Mouse (Mus musculus) frontal cortex, postnatal 10 days (tissue): ENCODE data around the gene Mcts1.

Source experiments
- DNase-seq, 2 experiments: peaks; one replicate each; pipeline ENCODE4 v3.0.0; 2022; ENCODE audit warnings: low spot score in 2 of 2, mixed read lengths in 1 of 2

Gene Mcts1

DNA sequence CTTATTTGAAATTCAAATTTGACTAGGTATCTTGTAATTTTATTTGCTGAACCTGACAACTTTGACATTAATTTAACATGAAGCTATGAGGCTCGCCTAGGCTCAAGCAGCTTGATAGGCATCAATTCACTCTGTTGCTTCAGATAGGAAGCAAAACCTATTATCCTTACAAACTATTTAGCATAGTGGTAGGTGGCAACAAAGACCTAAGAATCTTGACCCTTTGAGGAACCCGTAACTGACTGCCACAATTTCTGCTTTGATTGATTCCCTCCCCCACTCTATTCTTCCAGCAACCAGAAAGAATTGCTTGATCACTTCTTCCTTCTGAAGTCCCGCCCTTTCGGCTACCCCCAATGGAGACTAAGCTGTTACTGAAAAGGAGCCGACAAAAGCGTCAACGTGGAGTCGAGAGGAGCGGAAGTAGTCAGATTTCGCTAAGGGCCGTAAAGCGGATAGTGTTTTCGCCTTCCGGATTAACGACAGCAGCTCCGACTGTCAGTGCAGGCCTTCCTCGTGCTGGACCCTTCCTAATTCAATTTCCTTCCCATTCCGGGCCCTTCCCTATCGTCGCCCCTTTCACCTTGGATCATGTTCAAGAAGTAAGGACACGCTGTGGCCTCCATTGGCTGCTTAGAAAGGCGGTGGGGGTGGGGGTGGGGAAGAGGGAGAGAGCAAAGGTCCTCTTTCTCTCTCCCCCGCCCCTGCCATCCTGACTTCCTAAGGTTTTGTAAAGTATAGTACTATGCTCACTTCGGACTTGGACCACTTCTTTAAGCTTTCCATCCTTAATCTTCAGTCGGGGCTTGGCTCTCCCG is at the start of gene Mcts1:
Mcts1 (plus strand) TSS at position 402 of the 818 bp plus-strand sequence.
- peak; percentile 70 to 76 for DNase-seq

DNA sequence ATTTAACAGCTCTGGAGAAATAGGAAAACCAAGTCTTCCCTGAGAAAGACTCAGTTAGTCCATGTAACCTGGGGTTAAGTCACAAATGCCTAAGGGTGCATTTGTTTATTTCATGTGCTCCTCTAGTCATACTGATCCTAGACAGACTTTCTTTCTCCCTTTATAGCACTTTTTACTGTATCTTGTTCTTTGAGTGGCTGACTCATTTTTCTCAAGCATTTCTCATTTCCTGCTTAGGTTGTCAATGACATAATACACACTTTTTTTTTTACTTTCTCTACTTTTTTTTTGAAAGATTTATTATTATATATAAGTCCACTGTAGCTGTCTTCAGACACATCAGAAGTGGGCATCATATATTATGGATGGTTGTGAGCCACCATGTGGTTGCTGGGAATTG is 47.1 kb upstream of the Mcts1 start:
- DNase-seq, result no peak

- DNase-seq, result peak; percentile 7 to 13
Measured at GRCm38 (mm10) chrX:38563941-38564541, 36.3 kb upstream of the Mcts1 start.

DNA sequence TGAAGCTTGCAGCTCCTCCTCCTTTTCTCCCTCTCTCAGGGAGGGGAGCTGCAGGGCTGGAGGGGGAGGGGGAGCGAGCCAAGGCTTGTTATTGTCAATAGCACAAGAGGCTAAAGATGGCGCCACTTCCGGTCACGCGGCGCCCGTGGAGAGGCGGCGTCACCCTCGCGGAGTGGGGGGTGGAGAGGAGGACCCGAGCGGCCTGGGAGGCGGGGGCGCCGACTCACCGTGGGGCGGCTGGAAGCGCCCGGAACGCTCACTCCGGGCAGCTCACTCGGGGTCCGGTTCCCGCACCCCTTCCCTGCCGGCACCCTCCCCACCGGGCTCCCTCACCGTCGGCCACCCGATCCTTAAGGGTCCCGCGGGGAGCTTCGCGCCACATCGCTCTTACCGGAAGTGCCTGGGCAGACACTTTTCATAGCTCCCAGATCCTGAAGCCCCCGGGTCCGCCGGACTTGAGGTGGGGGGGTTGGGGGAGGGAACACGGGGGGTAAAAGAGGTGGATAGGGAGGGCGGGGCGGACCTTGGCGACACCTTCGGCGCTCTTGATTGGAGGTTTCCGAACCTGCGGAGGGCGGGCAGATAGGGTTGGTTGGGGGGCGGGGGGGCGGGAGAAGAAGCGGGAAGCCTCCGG is 35.7 kb upstream of the Mcts1 start:
- peak; percentile 84 to 86 for DNase-seq

GRCm38 (mm10) chrX:38565176-38565542 is 35.2 kb upstream of the Mcts1 start:
- no peak for DNase-seq

GRCm38 (mm10) chrX:38566521-38567205 is 33.7 kb upstream of the Mcts1 start:
- no peak for DNase-seq

- no peak for DNase-seq
Measured at GRCm38 (mm10) chrX:38576078-38576477, 24.3 kb upstream of the Mcts1 start, which contains the start of gene Cul4b. Cul4b (minus strand) TSS chrX:38576196.

- DNase-seq, result no peak
Measured at GRCm38 (mm10) chrX:38581140-38581539, 19.2 kb upstream of the Mcts1 start.

GRCm38 (mm10) chrX:38583261-38583660 is 17.1 kb upstream of the Mcts1 start:
- no peak for DNase-seq

- DNase-seq, result no peak
Measured at GRCm38 (mm10) chrX:38589827-38590226, 10.6 kb upstream of the Mcts1 start.

GRCm38 (mm10) chrX:38591749-38592148 is 8.6 kb upstream of the Mcts1 start:
- no peak for DNase-seq

DNA sequence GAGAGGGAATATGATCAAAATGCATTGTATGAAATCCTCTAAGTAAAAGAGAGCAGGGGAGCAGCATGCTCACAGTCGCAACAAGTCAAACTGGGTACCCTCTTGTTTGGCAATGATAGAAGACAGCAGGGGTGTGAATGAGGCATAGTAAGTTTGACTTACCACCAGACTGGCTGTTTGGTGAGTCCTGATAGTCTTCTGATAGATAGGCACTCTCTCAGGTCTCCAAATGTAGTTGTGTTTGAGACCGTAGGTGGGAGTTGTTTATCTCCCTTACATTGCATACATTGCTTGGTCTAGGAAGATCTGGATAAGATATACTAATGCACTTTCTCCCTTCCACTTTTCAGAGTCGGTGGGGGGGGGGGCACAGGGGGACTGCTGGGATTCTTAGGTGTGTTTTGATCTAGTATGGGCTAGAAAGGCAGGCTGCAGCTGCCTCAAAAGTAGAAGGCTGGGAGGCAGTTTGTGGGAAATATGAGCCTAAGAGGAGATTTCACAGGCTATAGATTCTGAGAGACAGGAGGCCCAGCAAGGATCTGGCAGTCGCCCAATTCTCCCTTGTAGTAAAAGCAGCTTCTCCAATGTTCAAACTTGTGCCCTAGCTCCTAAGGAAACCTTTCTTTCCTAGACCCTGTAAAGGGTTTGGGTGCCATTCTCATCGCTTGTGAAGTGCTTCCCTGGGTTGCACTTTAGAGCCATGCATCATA is 7.0 kb upstream of the Mcts1 start:
- DNase-seq, result no peak

DNA sequence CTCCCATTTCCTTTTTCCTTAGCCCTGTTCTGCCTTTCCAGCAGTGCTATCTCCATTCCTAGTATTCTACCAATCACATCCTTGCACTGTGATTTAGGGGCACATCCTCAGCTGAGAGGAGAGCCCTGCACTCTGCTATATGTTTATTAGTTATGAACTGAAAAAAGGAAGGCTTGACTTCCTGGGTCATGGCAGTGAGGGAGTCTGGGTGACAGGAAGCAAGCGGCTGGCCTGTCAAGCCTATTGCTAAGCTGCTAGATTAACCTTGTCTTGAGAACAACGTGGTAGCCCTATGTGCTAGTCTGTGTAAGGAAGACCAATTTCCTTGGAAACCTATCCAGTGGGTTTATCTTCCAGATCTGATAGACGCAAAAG is 604 bp downstream of the Mcts1 start:
- peak; percentile 9 to 11 for DNase-seq

DNA sequence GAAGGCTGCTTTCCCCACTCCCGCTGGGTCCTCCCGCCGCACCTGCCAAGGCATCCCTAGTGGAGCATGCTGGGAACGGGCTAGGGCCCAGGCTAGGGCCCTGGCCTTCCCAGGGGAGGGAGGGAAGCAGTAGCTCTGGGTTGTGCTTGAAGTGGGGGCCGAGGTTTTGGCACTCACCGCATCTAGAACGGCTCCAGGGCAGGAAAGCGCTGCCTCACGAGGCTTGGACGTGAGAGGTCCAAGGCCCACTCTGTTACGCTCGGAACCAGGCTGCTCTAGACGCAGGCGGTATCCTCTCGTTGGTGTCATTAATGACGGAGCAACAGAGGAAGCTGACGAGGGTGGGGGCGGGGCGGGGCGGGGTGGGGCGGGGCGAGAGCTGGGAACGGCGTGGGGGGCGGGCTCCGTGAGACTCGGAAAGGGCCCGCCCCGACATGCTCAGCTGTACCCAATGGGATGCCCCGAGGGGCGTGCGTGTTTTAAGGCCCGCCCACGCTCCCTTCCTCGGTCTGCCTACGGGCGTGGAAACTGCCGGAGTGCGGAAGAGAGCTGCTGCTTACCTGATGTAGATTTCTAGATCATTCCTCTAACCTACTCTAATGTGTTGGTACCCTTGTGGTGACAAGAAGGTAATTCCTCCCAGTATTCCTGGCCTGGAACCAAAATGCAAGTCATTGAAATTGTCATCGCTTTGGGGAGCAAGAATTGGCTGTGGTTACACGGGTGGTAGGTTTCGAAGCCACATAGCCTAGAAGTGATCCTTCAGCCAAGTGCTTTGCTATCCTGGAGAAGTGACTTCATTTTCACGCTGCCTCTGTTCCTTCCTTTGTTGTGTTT is 34.6 kb downstream of the Mcts1 start, which contains the start of gene C1galt1c1:
C1galt1c1 (minus strand) TSS at position 287 of the 837 bp plus-strand sequence.
- DNase-seq, result peak; percentile 88 to 90

DNA sequence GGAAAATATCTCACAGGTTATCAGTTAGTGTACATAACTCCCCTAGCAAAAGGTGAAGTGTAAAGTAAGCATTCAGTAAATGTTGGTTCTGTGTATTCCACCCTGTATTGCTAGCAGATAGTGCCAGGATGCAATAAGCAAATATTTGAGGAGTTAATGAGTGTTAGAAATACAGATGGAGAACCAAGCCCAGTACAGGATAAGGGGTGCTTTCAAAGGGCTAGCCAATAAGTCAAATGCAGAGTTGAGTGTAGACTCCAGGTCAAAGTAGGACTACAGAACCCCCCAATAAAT is 35.2 kb downstream of the Mcts1 start:
- no peak for DNase-seq

- no peak for DNase-seq
Measured at GRCm38 (mm10) chrX:38641435-38641834, 41.1 kb downstream of the Mcts1 start.

- no peak for DNase-seq
Measured at GRCm38 (mm10) chrX:38642183-38642582, 41.8 kb downstream of the Mcts1 start.

DNA sequence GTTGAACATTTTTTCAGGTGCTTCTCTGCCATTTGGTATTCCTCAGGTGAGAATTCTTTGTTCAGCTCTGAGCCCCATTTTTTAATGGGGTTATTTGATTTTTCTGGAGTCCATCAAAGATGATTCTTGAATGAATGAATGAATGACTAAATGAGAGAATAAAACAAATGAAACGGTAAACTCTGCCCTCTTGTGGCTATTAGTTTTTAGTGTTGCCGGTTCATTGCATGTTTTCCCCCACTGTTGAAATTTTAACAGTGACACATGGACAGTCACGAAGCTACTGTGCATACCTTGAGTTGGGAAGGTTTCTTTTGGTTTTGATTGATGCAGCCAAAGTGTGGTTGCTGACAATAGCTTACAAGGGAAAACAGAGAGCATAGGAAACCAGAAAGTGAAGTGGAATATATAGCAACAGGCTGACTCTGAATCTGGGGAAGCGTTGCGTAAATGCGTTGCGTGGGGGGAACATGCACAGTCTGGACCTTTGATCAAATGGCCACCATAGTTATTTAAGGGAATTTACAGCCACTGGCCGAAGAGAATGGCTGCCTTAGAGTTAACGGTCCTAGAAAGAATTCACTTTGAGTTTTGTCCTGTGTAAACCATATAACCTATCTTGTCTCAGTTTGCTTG is 50.1 kb downstream of the Mcts1 start:
- no peak for DNase-seq

- DNase-seq, result no peak
Measured at GRCm38 (mm10) chrX:38651167-38651566, 50.8 kb downstream of the Mcts1 start.

GRCm38 (mm10) chrX:38653181-38653580 is 52.8 kb downstream of the Mcts1 start:
- DNase-seq, result no peak
